Mouse (Mus musculus) urinary bladder, postnatal 4 days (tissue): ENCODE measurements around the gene Slc13a1.

Experiments
- DNase-seq, 2 experiments: peaks; one replicate each; pipeline ENCODE4 v3.0.0; 2021 to 2022; ENCODE audit warnings: low spot score in 2 of 2

The Slc13a1 gene

GRCm38 (mm10) chr6:24076089-24076488 lies 91.8 kb downstream of the Slc13a1 start:
- DNase-seq = no peak

DNA sequence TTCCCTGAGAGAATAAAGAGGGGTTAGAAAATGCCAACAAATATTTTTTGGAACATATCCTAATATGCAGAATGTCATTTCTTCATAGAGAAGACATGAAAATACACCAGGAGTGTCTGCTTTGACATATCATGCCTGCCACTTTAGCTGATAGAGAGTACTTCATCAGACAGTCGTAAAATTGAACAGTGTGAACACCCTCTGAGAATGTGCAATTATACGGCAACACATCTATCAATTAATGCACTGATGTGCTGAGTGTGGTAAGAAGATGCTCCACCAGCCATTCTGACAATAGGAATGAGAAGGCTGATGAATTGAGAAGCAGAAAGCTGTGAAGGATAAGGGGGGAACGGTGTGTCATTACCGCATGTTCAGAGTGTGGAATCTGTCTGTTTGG lies 95.1 kb downstream of the Slc13a1 start:
- no peak for DNase-seq

- no peak for DNase-seq
Measured at GRCm38 (mm10) chr6:24059754-24060153, 108.1 kb downstream of the Slc13a1 start.

DNA sequence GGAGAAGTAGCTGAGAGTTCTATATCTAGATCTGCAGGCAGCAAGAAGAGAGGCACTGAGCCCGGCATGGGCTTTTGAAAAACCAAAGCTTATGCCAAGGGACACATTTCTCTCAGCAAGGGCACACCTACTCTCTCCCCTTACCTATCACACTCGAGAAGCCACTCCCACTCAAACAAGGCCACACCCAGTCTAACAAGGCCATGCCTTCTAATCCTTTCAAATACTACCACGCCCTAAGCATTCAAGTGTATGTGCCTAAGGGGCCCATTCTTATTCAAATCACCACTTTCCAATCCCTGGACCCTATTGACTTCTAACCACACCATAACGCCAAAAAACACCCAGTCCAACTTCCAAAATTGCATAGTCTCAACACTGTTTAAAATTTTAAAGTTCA lies 112.8 kb downstream of the Slc13a1 start:
- DNase-seq = no peak

GRCm38 (mm10) chr6:24054086-24054710 lies 113.7 kb downstream of the Slc13a1 start:
- no peak for DNase-seq

GRCm38 (mm10) chr6:24047014-24047770 lies 120.7 kb downstream of the Slc13a1 start:
- DNase-seq = no peak

- no peak for DNase-seq
Measured at GRCm38 (mm10) chr6:24043496-24043895, 124.4 kb downstream of the Slc13a1 start.
